Mouse (Mus musculus) hindbrain, postnatal 0 days (tissue): ENCODE data around the gene Cep128. TPM values are rescaled to one million over a fixed set of nuclear protein-coding genes. Genes with fewer than 3 reads are reported as not detected.
"Not testable (repeated sequence)": the region's sequence is repeated elsewhere in the genome, so short reads cannot be mapped to it uniquely, and the experiment has no call there.

ENCODE experiments used
- ATAC-seq: fragments of 200-750 bp; cut with Nextera tagmentation; 2 replicates; pipeline ENCODE4 v1.8.0; 2017; ENCODE audit warnings: mild to moderate bottlenecking, moderate TSS enrichment, moderate library complexity
- DNase-seq: peaks from one replicate; pipeline ENCODE4 v3.0.0-alpha.2; 2015; ENCODE audit warnings: low spot score
- H3K27ac ChIP-seq: fragments of 300-500 bp; sonication (generic); 2 replicates; pipeline ENCODE4 v1.5.1; 2014; ENCODE audit warnings: mild to moderate bottlenecking
- H3K27me3 ChIP-seq: fragments of 300-500 bp; sonication (generic); 2 replicates; pipeline ENCODE4 v1.6.1; 2014; ENCODE audit warnings: low read length, mixed read lengths; ENCODE audit not compliant: insufficient read depth
- H3K36me3 ChIP-seq: fragments of 300-500 bp; sonication (generic); 2 replicates; pipeline ENCODE4 v1.6.1; 2014; ENCODE audit warnings: low read length, mixed read lengths; ENCODE audit not compliant: insufficient read depth
- H3K4me1 ChIP-seq: fragments of 300-500 bp; sonication (generic); 2 replicates; pipeline ENCODE4 v1.6.1; 2014; ENCODE audit warnings: antibody characterized with exemption, low read length, mixed read lengths; ENCODE audit not compliant: insufficient read depth
- H3K4me2 ChIP-seq: fragments of 300-500 bp; sonication (generic); 2 replicates; pipeline ENCODE4 v1.6.1; 2014; ENCODE audit warnings: low read depth, mild to moderate bottlenecking, low read length, moderate library complexity, mixed read lengths
- H3K4me3 ChIP-seq: fragments of 300-500 bp; sonication (generic); 2 replicates; pipeline ENCODE4 v1.5.1; 2014; ENCODE audit warnings: low read length
- H3K9ac ChIP-seq: fragments of 300-500 bp; sonication (generic); replicated peaks from 2 replicates; pipeline ENCODE4 v1.6.1; 2014; ENCODE audit warnings: mild to moderate bottlenecking, low read length, moderate library complexity, mixed read lengths
- H3K9me3 ChIP-seq: fragments of 300-500 bp; sonication (generic); 2 replicates; pipeline ENCODE4 v1.6.1; 2016; ENCODE audit warnings: low read length, mixed read lengths
- CTCF ChIP-seq: IDR thresholded peaks from 2 replicates; pipeline ENCODE4 v1.5.1; 2016; ENCODE audit warnings: antibody characterized with exemption, control low read depth, low read depth
- WGBS: fragments of 180-500 bp; shearing (Covaris S2); extraction: QIAGEN DNeasy Blood & Tissue Kit; methylation state at CpG from one replicate; pipeline ENCODE4 v1.1.7; 2014; 5-methylcytosine and 5-hydroxymethylcytosine counted together
- polyA plus RNA-seq: library from polyadenylated mRNA; unstranded; fragments of >200 nt; fragmentation: Nextera tagmentation; extraction: Ambion mirVana; gene quantifications from 2 replicates; pipeline ENCODE4 v1.2.1, GENCODE M21; 2015
- total RNA-seq: library from RNA; depleted of rRNA; stranded (reverse); fragments of >200 nt; gene quantifications from 2 replicates; pipeline ENCODE4 v1.2.3, GENCODE M21; 2014

The Cep128 gene
- total and polyA plus RNA-seq, 2 experiments from 2014 or later: 3.0 to 4.4 TPM

- Histone ChIP-seq H3K4me3 (no peak overlapping the region), H3K4me1 (no peaks in the 10 kb centered on the region), H3K27me3 (no peaks in the 10 kb centered on the region), H3K9me3 (no peaks in the 10 kb centered on the region), H3K27ac (no peak overlapping the region), H3K36me3 (no peaks in the 10 kb centered on the region), H3K4me2 (no peak overlapping the region), H3K9ac (no peak overlapping the region)
- TF ChIP-seq CTCF: no peak
- 83% methylated on average over 2 of the region's 2 CpGs for WGBS
- no peak for DNase-seq
- ATAC-seq: no peak
Measured at GRCm38 (mm10) chr12:90993331-90993730, 390.9 kb downstream of the Cep128 start.

GRCm38 (mm10) chr12:90987782-90988181 lies 396.4 kb downstream of the Cep128 start:
- no peak for TF ChIP-seq CTCF
- Histone ChIP-seq H3K9me3 (no peaks in the 10 kb centered on the region), H3K27me3 (no peaks in the 10 kb centered on the region), H3K36me3 (no peaks in the 10 kb centered on the region), H3K4me3 (no peak overlapping the region), H3K9ac (no peak overlapping the region), H3K27ac (no peak overlapping the region), H3K4me2 (no peak overlapping the region), H3K4me1 (no peaks in the 10 kb centered on the region)
- WGBS: 77% methylated on average over 2 of the region's 2 CpGs
- no peak for ATAC-seq
- no peak for DNase-seq

- Histone ChIP-seq H3K36me3 (no peaks in the 10 kb centered on the region), H3K9ac (no peak overlapping the region), H3K9me3 (no peaks in the 10 kb centered on the region), H3K27me3 (no peaks in the 10 kb centered on the region), H3K4me1 (no peaks in the 10 kb centered on the region), H3K4me2 (no peak overlapping the region), H3K27ac (no peak overlapping the region), H3K4me3 (no peak overlapping the region)
- ATAC-seq: no peak
- no peak for TF ChIP-seq CTCF
- 65% methylated on average over 6 of the region's 6 CpGs for WGBS
- no peak for DNase-seq
Measured at GRCm38 (mm10) chr12:90987259-90987658, 396.9 kb downstream of the Cep128 start.

GRCm38 (mm10) chr12:90982018-90982417 lies 402.2 kb downstream of the Cep128 start:
- H3K27me3 ChIP-seq: no peaks in the 10 kb centered on the region
- no peak overlapping the region for H3K4me2 ChIP-seq
- H3K36me3 ChIP-seq: no peaks in the 10 kb centered on the region
- H3K27ac ChIP-seq: no peak overlapping the region
- no peaks in the 10 kb centered on the region for H3K9me3 ChIP-seq
- no peak for TF ChIP-seq CTCF
- ATAC-seq: no peak
- H3K4me1 ChIP-seq: no peaks in the 10 kb centered on the region
- H3K4me3 ChIP-seq: no peak overlapping the region
- WGBS: 93% methylated on average over 4 of the region's 4 CpGs
- no peak overlapping the region for H3K9ac ChIP-seq
- no peak for DNase-seq

GRCm38 (mm10) chr12:90976406-90976805 lies 407.8 kb downstream of the Cep128 start:
- H3K27me3 ChIP-seq, H3K9ac ChIP-seq, H3K27ac ChIP-seq, H3K36me3 ChIP-seq, H3K4me1 ChIP-seq, H3K4me3 ChIP-seq, H3K9me3 ChIP-seq, DNase-seq, ATAC-seq, H3K4me2 ChIP-seq: not testable (repeated sequence)
- WGBS: 90% methylated on average over 9 of the region's 9 CpGs

GRCm38 (mm10) chr12:90975429-90975828 lies 408.8 kb downstream of the Cep128 start:
- Histone ChIP-seq H3K9ac (no peak overlapping the region), H3K9me3 (no peaks in the 10 kb centered on the region), H3K27me3 (no peaks in the 10 kb centered on the region), H3K27ac (no peak overlapping the region), H3K4me3 (no peak overlapping the region), H3K36me3 (no peaks in the 10 kb centered on the region), H3K4me1 (no peaks in the 10 kb centered on the region), H3K4me2 (no peak overlapping the region)
- no peak for TF ChIP-seq CTCF
- 38% methylated on average over 2 of the region's 2 CpGs for WGBS
- no peak for DNase-seq
- ATAC-seq: no peak

- no peak for TF ChIP-seq CTCF
- Histone ChIP-seq H3K4me1 (no peaks in the 10 kb centered on the region), H3K9me3 (no peaks in the 10 kb centered on the region), H3K36me3 (no peaks in the 10 kb centered on the region), H3K4me3 (no peak overlapping the region), H3K27ac (no peak overlapping the region), H3K27me3 (no peaks in the 10 kb centered on the region), H3K9ac (no peak overlapping the region), H3K4me2 (no peak overlapping the region)
- DNase-seq: no peak
- ATAC-seq: no peak
- WGBS: 85% methylated on average over 3 of the region's 3 CpGs
Measured at GRCm38 (mm10) chr12:90971156-90971555, 413.1 kb downstream of the Cep128 start.
